Mouse (Mus musculus) forebrain, embryonic 16.5 days (tissue): Measurements from ENCODE around the gene F12. TPM values are rescaled to one million over a fixed set of nuclear protein-coding genes. Genes with fewer than 3 reads are reported as not detected.
"Not testable (repeated sequence)": the region's sequence is repeated elsewhere in the genome, so short reads cannot be mapped to it uniquely, and the experiment has no call there.

Source experiments
- ATAC-seq: fragments of 200-750 bp; cut with Nextera tagmentation; 2 replicates; pipeline ENCODE4 v1.8.0; 2017; ENCODE audit warnings: mild to moderate bottlenecking, moderate library complexity
- H3K27ac ChIP-seq: fragments of 300-500 bp; sonication (generic); 2 replicates; pipeline ENCODE4 v1.5.1; 2014; ENCODE audit warnings: low read length, control low read depth
- H3K27me3 ChIP-seq: fragments of 300-500 bp; sonication (generic); replicated peaks from 2 replicates; pipeline ENCODE4 v1.6.1; 2014; ENCODE audit warnings: low read length; ENCODE audit not compliant: control insufficient read depth, insufficient read depth
- H3K36me3 ChIP-seq: fragments of 300-500 bp; sonication (generic); 2 replicates; pipeline ENCODE4 v1.6.1; 2014; ENCODE audit not compliant: control insufficient read depth, insufficient read depth
- H3K4me1 ChIP-seq: fragments of 300-500 bp; sonication (generic); replicated peaks from 2 replicates; pipeline ENCODE4 v1.6.1; 2014; ENCODE audit warnings: low read length; ENCODE audit not compliant: control insufficient read depth, insufficient read depth
- H3K4me2 ChIP-seq: fragments of 300-500 bp; sonication (generic); 2 replicates; pipeline ENCODE4 v1.6.1; 2014; ENCODE audit warnings: mild to moderate bottlenecking, low read length, control low read depth
- H3K4me3 ChIP-seq: fragments of 300-500 bp; sonication (generic); replicated peaks from 2 replicates; pipeline ENCODE4 v1.5.1; 2014; ENCODE audit warnings: mild to moderate bottlenecking, low read length, control low read depth
- H3K9ac ChIP-seq: fragments of 300-500 bp; sonication (generic); replicated peaks from 2 replicates; pipeline ENCODE4 v1.6.1; 2014; ENCODE audit warnings: low read depth, low read length, control low read depth
- H3K9me3 ChIP-seq: fragments of 300-500 bp; sonication (generic); 2 replicates; pipeline ENCODE4 v1.6.1; 2016; ENCODE audit warnings: low read length; ENCODE audit not compliant: control insufficient read depth
- WGBS: fragments of 180-500 bp; shearing (Covaris S2); extraction: QIAGEN DNeasy Blood & Tissue Kit; methylation state at CpG from one replicate; pipeline ENCODE4 v1.1.7; 2014; 5-methylcytosine and 5-hydroxymethylcytosine counted together
- polyA plus RNA-seq: library from polyadenylated mRNA; unstranded; fragments of >200 nt; fragmentation: Nextera tagmentation; extraction: Ambion mirVana; gene quantifications from 2 replicates; pipeline ENCODE4 v1.2.1, GENCODE M21; 2015

F12 gene
- polyA plus RNA-seq, 1 experiment from 2014 or later = not detected

DNA sequence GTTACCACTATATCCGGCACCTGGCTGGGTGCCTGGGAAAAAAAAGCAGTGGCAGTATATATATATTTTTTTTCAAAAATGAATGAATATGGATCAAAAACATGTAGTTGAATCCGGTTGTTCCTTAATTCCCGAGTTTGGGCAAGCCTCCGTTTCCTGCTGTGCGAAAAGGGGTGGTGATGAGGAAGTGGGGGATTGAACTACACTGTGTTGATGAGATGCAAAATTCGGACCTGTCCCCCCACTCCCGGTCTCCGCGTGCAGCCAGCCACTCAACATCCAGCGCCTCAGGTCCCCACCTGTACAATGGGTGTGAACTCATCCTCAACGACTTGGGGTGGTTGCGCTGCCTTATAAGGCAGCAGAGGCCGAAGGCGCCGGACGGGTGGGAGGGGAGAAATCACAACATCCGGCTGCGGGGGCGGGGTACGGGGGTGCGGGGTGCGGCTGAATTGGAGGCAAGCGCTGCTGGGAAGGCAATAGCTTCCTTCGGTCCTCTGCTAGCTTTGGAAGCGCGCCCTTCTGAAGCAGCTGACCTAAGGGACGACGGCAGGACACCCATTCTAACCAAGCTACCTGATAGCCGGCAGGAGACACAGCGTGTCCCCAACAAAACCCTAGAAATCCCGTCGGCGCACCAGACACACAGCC is 17.8 kb upstream of the F12 start:
- H3K27me3 ChIP-seq = no peaks in the 10 kb centered on the region
- H3K36me3 ChIP-seq = no peaks in the 10 kb centered on the region
- H3K9ac ChIP-seq = peak overlapping the region; percentile 67
- WGBS = under 1% methylated on average over 31 of the region's 33 CpGs
- H3K4me3 ChIP-seq = peak overlapping the region; percentile 81
- H3K4me1 ChIP-seq = peaks cover 29% of the 10 kb centered on the region
- peak overlapping the region; percentile 96 for H3K27ac ChIP-seq
- H3K9me3 ChIP-seq = no peaks in the 10 kb centered on the region
- peak; percentile 72 for ATAC-seq
- peak overlapping the region; percentile 65 for H3K4me2 ChIP-seq

GRCm38 (mm10) chr13:55443799-55444285 is 17.2 kb upstream of the F12 start:
- Histone ChIP-seq H3K9me3 (no peaks in the 10 kb centered on the region), H3K4me3 (peak overlapping the region; percentile 81), H3K4me2 (peak overlapping the region; percentile 65), H3K36me3 (no peaks in the 10 kb centered on the region), H3K27ac (peak overlapping the region; percentile 96; the same call in 1 of the 2 replicates), H3K4me1 (peaks cover 29% of the 10 kb centered on the region), H3K27me3 (no peaks in the 10 kb centered on the region), H3K9ac (peak overlapping the region; percentile 67)
- no peak for ATAC-seq
- WGBS = 42% methylated on average over 9 of the region's 9 CpGs

- H3K27me3 ChIP-seq, H3K4me2 ChIP-seq, H3K36me3 ChIP-seq, H3K27ac ChIP-seq, ATAC-seq, H3K4me1 ChIP-seq, H3K9ac ChIP-seq, H3K9me3 ChIP-seq, H3K4me3 ChIP-seq: not testable (repeated sequence)
- WGBS = 90% methylated on average over 14 of the region's 15 CpGs
Observed at GRCm38 (mm10) chr13:55437111-55437629, 10.6 kb upstream of the F12 start.

- ATAC-seq = no peak
Observed at GRCm38 (mm10) chr13:55431889-55432685, 5.5 kb upstream of the F12 start.

GRCm38 (mm10) chr13:55430566-55430965 is 4.0 kb upstream of the F12 start:
- Histone ChIP-seq H3K4me1 (no peaks in the 10 kb centered on the region), H3K9me3 (no peaks in the 10 kb centered on the region), H3K27ac (no peak overlapping the region), H3K9ac (no peak overlapping the region), H3K27me3 (no peaks in the 10 kb centered on the region), H3K4me2 (no peak overlapping the region), H3K36me3 (no peaks in the 10 kb centered on the region), H3K4me3 (no peak overlapping the region)
- no peak for ATAC-seq
- 80% methylated on average over 2 of the region's 2 CpGs for WGBS

More at GRCm38 (mm10) chr13:55431889-55432685, 5.5 kb upstream of the F12 start:
- Histone ChIP-seq H3K36me3 (no peaks in the 10 kb centered on the region), H3K27ac (no peak overlapping the region), H3K4me1 (no peaks in the 10 kb centered on the region), H3K4me2 (no peak overlapping the region), H3K4me3 (no peak overlapping the region), H3K9me3 (no peaks in the 10 kb centered on the region), H3K9ac (no peak overlapping the region), H3K27me3 (no peaks in the 10 kb centered on the region)
- WGBS = 83% methylated on average over 10 of the region's 10 CpGs

- Histone ChIP-seq H3K27ac (no peak overlapping the region), H3K9me3 (no peaks in the 10 kb centered on the region), H3K4me2 (no peak overlapping the region), H3K4me1 (no peaks in the 10 kb centered on the region), H3K4me3 (no peak overlapping the region), H3K27me3 (no peaks in the 10 kb centered on the region), H3K36me3 (no peaks in the 10 kb centered on the region), H3K9ac (no peak overlapping the region)
- WGBS = 79% methylated on average over 12 of the region's 12 CpGs
- no peak for ATAC-seq
Observed at GRCm38 (mm10) chr13:55429226-55429888, 2.8 kb upstream of the F12 start.

GRCm38 (mm10) chr13:55420933-55421800 is 5.4 kb downstream of the F12 start:
- H3K36me3 ChIP-seq = no peaks in the 10 kb centered on the region
- peaks cover 33% of the 10 kb centered on the region for H3K27me3 ChIP-seq
- H3K9me3 ChIP-seq = no peaks in the 10 kb centered on the region
- ATAC-seq = peak; percentile 76
- 14% methylated on average over 35 of the region's 35 CpGs for WGBS
- H3K27ac ChIP-seq = no peak overlapping the region
- peak overlapping the region; percentile 39 for H3K9ac ChIP-seq
- H3K4me3 ChIP-seq = peak overlapping the region; percentile 20
- peak overlapping the region; percentile 40 for H3K4me2 ChIP-seq
- peaks cover 7% of the 10 kb centered on the region for H3K4me1 ChIP-seq

DNA sequence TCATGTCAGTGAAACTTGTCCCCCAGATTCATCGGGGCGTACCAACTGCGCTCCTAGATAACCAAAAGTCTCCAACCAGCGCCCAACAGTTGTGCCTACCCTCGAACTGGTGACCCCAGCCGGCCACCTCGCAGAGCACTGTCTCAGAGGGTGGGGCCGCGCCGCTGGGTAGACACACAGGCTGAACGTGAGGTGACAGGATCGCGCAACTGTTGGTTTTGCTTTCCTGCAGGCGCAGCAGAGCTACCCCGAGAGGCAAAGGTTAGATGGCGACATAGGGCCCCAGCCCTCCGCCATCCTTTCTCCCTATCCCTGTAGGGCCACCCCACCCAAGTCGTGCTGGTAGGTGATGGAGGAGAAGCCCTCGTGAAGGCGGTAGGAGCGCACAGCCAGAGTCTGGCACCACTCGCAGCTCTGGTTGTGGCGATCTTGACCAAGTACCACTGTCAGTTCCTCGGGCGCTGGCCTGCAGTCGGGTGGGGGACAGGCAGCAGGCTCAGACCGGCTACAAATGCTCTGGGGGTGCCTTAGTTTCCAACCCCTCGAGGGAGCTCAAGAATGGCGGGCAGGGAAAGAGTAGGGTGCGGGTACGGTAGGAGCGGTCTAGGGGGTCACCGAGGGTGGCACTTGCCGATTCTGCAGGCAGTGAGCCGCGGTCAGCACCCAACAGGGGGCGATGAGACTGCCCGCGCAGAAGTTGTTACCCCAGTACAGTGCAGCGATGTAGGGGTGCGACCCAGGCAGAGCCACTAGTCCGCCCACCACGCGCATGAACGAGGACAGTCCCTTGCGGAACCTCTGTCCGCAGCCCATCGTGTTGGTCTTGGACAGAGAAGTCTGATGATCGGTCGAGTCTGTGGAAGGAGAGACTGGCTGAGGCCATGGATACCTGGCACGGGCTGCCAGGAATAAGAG is 6.3 kb downstream of the F12 start:
- H3K4me2 ChIP-seq = peak overlapping the region; percentile 40; the same call in 1 of the 2 replicates
- no peaks in the 10 kb centered on the region for H3K9me3 ChIP-seq
- H3K27ac ChIP-seq = no peak overlapping the region
- peaks cover 33% of the 10 kb centered on the region for H3K27me3 ChIP-seq
- ATAC-seq = no peak
- WGBS = 35% methylated on average over 51 of the region's 51 CpGs
- no peak overlapping the region for H3K4me3 ChIP-seq
- no peaks in the 10 kb centered on the region for H3K36me3 ChIP-seq
- H3K9ac ChIP-seq = no peak overlapping the region
- H3K4me1 ChIP-seq = peaks cover 7% of the 10 kb centered on the region
